Mouse (Mus musculus) right cerebral cortex, adult 18-20 months (tissue): ENCODE data around the gene Efna2.
"Not testable (repeated sequence)": the region's sequence is repeated elsewhere in the genome, so short reads cannot be mapped to it uniquely, and the experiment has no call there.

Experiments
- DNase-seq: peaks from one replicate; pipeline ENCODE4 v3.0.0; 2022; ENCODE audit warnings: mixed read lengths

The Efna2 gene

GRCm38 (mm10) chr10:80156752-80157053 is 22.6 kb upstream of the Efna2 start:
- no peak for DNase-seq

- no peak for DNase-seq
Observed at GRCm38 (mm10) chr10:80157141-80157929, 21.9 kb upstream of the Efna2 start.

- peak; percentile 60 for DNase-seq
Observed at GRCm38 (mm10) chr10:80158307-80158986, 20.8 kb upstream of the Efna2 start.

GRCm38 (mm10) chr10:80159021-80159560 is 20.2 kb upstream of the Efna2 start:
- no peak for DNase-seq

GRCm38 (mm10) chr10:80159561-80160454 is 19.5 kb upstream of the Efna2 start:
- DNase-seq = peak; percentile 99

GRCm38 (mm10) chr10:80160455-80161371 is 18.6 kb upstream of the Efna2 start:
- no peak for DNase-seq

GRCm38 (mm10) chr10:80161522-80162242 is 17.6 kb upstream of the Efna2 start:
- DNase-seq = no peak

GRCm38 (mm10) chr10:80162243-80162608 is 17.1 kb upstream of the Efna2 start:
- no peak for DNase-seq

GRCm38 (mm10) chr10:80162716-80163299 is 16.5 kb upstream of the Efna2 start:
- no peak for DNase-seq

- peak; percentile 56 for DNase-seq
Observed at GRCm38 (mm10) chr10:80163721-80164120, 15.6 kb upstream of the Efna2 start.

GRCm38 (mm10) chr10:80164161-80164997 is 14.9 kb upstream of the Efna2 start:
- no peak for DNase-seq

- peak; percentile 96 for DNase-seq
Observed at GRCm38 (mm10) chr10:80164998-80165344, 14.3 kb upstream of the Efna2 start.

GRCm38 (mm10) chr10:80165392-80166128 is 13.7 kb upstream of the Efna2 start, which contains the start of gene Cirbp:
TSS of gene Cirbp (plus strand) at chr10:80165985.
- peak; percentile 88 for DNase-seq

GRCm38 (mm10) chr10:80166136-80166535 is 13.1 kb upstream of the Efna2 start:
- DNase-seq = not testable (repeated sequence)

- peak; percentile 98 for DNase-seq
Observed at GRCm38 (mm10) chr10:80167460-80168037, 11.7 kb upstream of the Efna2 start.

- DNase-seq = peak; percentile 92
Observed at GRCm38 (mm10) chr10:80168038-80168661, 11.1 kb upstream of the Efna2 start.

GRCm38 (mm10) chr10:80169070-80169469 is 10.2 kb upstream of the Efna2 start:
- no peak for DNase-seq

GRCm38 (mm10) chr10:80169651-80170050 is 9.6 kb upstream of the Efna2 start:
- no peak for DNase-seq
